Mouse (Mus musculus) liver, embryonic 14.5 days (tissue): ENCODE results near the gene Lrrfip2.

Experiments
- CTCF ChIP-seq: IDR thresholded peaks from 2 replicates; pipeline ENCODE4 v1.5.1; 2016; ENCODE audit warnings: antibody characterized with exemption, low read depth, control low read depth
- EP300 ChIP-seq: IDR thresholded peaks from 2 replicates; pipeline ENCODE4 v1.6.1; 2016; ENCODE audit warnings: antibody characterized with exemption, low read depth

- TF ChIP-seq CTCF (no peak), EP300 (no peak)
These were observed 79.7 kb downstream of the Lrrfip2 start for GRCm38 (mm10) chr9:111197116-111197515.
